Mouse (Mus musculus): ENCODE data around the gene Bcl10.

DNA sequence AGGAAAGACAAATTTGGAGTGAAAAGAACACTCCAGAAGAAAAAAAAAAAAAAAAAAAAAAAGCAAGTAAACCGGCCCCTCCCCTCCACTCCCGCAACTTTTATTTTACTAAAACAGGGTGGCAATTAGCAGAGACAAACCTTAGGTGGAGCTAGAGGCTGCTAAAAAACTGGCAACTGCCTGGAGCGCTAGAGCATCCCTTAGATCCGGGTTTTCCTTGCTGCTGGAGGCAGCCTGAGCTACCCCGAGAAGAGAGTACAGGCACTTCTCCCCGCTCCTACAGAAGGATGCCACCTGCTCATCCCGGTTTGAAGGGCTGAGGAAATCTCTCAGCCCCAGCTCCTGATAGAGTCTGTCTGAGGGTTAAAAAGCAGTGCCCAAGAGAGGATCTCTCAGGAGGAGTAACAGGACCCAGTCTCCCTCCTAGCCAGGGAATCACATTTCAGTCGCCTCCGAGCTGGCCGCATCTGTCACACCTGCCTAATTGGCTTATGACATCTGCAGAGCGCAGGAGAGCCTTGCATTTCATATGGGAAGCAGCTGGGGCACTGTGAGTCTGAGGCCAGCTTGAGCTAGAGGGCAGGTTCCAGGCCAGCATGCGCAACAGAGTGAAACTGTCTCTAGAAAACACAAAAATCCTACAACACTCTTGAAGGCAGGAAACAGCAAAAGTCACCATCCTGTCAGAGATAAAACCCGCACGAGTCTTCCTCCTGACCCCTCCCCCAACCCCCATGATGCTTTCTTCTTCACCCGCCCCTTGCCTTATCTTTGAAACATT is 27.6 kb downstream of the Bcl10 start:
- TF ChIP-seq CTCF (IDR thresholded peaks at IDR 0.05; ENCODE audit: low read depth): peak; percentile 79
- no peak for TF ChIP-seq EP300 (optimal IDR thresholded peaks at IDR 0.05)
